Mouse (Mus musculus) brain, embryonic 18.5 days (tissue): ENCODE results near the gene Agr2.
A peak's percentile ranks its signal among the peaks of the same experiment; 100 is the strongest.

ENCODE experiments used
- DNase-seq: peaks from one replicate; pipeline ENCODE4 v3.0.0-alpha.2; 2012; ENCODE audit warnings: low read depth, low spot score

Gene Agr2

DNA sequence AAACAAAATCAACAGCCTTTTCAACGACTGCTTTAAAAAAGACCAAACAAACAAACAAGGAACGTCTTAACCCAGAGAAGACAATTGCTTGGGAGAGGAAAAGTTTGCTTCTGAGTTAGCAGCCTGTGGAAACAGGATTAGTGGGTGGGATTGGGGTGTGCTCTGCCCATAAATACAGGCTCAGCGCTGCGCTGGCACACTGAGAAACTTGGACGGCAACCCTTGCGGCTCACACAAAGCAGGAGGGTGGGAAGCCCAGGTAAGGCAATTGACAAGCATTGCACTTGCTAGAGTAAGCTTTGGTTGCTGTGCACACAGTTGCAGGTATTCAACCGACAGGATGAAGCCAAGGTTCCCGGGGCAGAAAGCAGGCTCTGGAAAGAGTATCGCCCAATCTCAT, at the start of gene Agr2:
Gene Agr2, plus strand, starts transcription at position 197 of the 400 bp plus-strand sequence.
- no peak for DNase-seq

DNA sequence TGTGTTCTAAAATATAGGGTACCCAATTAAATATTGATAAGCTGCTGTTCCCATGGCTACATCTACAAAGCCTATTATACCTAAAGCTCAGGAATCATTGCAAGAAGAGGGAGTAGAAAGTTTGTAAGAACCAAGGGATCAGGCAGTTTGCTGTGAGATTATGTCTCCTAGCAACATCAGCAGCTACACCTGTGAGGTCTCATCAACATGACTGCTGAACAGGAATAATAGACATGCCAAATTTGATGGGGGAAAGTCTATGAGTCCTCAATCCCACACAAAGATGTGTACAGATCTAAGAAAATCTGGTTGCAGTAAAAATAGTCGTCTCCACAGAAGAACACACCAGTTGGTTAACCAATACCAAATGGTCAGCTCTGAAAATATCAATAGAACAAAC, 41.0 kb upstream of the Agr2 start:
- no peak for DNase-seq

DNA sequence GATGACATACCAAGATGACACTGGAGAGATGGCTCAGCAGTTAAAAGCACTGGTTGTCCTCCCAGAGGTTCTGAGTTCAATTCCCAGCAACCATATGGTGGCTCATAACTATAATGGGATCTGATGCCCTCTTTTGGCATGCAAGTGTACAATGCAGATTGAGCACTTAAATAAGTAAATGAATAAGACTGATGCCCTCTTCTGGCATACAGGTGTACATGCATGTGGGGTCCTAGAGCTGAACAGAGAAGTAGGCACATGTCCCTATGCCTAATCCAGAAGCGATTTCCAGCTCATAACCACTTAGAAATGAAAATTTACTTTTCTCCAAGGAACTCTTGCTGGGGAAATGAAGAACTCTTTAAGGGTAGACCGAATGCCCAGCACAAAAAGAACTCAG, 35.5 kb upstream of the Agr2 start:
- no peak for DNase-seq

DNA sequence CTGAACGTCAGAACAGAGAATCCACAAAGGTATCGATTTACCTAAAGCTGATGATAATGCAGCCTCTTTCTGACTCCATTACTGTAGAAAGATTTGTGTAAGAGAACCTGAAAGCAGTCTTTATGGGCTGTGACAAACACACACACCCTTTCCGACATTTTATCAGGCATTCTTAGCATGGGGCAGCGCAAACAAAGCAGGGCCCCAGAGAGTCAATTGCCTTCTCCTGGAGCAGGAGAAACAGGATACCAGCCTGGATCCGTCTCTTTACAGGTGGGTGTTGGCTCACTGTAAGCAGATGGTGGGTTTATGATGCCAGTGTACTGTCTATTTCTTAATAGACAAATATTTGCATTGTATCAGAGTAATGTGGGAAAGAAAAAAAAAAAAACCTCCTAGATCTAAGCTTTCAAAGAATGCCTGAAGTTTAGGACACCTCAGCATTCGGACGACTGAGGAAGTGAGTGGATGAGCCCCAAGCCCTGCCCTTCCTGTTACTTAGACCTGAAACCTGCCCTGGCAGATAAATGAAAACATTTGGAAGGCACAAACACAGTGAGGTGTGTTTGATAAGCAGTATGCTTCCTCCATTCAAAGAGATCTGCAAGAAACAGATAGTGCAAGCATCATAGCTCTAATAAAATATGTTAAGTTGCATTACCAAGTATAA, 26.5 kb upstream of the Agr2 start:
- no peak for DNase-seq

DNA sequence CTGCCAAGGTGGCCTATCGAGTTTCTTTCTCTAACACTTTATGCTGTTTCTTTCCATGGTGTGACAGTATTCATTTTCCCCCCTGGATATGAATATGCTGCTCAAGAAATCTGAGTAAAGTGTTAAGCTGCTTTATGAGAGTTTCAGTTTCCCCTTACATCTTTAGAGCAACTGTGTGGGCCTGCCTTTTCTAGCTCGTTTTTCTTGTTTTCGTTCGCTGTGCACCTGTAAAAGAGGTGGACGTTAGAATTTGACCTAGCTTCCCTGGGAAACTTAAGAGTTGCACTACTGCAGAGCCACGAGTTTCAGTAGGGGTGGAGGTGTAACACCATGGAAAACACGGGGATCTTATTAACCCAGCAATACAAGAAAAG, 26.0 kb upstream of the Agr2 start:
- DNase-seq: no peak

DNA sequence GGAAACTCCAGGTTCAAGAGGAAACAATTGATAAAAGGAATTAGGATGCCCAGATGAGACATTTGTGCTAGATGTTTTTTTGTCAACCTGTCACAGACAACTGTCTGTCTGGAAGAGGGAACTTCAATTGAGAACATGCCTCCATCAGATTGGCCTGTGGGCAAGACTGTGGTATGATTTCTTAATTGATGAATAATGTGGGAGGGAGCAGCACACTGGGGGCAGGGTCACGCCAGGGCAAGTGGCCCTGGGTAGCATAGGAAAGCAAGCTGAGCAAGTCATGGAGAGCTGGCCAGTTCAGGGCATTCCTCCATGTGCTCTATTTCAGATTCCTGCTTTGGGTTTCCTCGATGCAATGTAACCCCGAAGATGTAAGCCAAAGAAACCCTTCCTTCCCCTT, 16.8 kb upstream of the Agr2 start:
- DNase-seq: no peak

DNA sequence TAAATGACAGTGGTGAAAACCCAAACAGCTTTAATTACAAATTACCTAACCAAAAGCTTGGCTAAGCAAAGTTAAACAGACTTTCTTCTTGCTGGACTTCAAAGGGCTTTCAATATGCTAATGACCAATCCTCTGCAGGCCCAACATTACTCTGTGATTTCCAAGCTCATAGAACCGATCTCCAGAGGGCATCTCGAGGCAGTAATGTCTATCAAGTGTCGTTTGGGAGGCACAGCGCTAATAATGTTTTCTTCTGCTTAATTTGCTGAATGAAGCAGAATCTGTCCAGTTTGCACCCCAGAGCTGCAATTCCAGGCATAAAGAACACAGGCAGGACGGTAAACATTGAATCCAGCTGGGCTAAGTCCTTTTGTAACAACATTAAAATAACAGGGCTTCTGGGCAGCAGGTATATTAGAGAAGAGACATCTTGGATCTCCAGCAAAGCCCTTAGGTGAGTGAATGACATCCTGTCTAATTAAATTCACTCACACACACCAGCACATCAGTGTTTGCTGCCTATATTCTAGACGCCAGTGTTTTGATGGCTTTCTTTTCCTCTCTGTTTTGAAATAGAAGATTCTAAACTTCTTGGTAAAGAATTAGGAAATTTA, 15.0 kb upstream of the Agr2 start:
- no peak for DNase-seq

DNA sequence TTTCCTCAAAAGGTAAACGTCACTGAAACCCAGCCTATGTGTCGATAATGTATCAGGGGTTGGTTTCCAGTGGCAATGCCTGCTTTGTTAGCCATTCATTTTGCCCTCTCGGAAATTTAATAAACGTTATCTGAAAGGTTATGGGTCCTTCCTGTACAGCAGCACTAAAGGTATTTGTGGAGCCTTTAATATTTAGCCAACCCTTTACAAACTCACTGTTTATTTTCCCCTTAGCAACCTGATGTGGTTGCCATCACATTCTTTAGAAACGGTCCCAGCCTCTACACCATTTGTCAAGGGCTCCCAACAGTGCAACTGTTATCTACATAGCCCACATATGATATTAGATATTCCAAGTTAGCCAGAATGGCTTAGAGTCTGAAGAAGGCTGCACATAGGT, 13.1 kb upstream of the Agr2 start:
- no peak for DNase-seq

DNA sequence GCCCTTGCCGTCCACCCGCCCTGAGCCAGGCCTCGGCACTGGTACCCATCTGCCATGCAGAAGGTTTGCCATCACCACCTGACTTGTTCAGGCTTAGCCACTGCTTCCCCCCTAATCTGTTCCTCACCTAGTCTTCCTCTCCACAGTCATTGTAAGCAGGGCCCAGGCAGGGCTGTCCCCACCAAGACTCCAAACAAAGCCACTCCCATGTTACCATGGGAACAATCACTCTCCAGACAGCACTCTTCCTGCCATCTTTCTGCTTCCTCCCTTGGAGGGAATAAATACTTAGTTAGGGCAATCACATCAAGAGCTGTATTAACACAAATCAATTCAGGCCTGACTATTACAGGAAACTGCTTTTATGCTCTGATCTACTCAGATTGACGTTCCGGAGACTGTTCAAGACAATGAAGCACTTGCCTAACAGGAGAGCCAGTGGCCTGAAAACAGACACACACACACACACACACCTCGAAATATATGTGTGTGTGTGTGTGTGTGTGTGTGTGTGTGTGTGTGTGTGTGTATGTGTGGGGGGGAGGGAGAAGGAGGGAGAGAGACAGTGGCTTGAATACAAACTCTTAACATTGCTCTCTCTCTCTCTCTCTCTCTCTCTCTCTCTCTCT, 10.9 kb upstream of the Agr2 start:
- DNase-seq: peak; percentile 22

DNA sequence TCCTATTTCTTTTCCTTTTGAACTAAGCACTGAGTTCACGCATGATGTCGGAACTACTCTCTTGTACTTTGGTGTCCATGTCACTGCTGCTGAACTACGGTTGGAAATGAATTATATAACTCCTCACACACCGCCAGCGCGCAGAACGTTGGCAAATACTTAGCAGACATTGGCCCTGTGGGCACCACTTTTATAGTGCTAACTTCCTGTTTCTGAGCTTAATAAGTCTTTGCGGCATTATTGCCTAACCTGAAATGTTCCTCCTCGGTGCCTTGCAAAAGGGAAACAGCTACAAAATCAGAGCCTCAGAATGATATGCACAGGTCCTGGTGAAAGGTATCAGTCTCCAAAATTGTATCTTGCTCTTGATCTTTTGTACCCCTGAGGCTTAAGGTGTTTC, 9.2 kb upstream of the Agr2 start:
- DNase-seq: no peak

DNA sequence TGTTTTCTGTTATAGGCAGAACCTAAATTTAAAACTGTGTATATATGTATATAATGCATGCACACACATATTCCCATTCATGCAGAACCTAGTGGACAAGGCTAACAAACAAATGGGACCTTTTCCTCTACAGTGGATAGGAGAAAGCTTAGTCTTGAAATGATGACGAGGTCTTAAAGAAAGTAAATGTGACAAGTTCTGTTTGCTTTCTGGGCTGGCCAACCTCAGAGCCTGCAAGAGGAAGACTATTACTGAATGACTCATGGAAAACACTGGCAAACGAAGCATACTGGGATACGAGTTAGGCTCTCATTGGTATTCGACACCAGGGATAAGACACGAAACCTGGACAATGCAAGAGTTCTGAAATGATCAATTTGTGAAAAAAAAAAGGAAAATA, 8.0 kb upstream of the Agr2 start:
- no peak for DNase-seq

DNA sequence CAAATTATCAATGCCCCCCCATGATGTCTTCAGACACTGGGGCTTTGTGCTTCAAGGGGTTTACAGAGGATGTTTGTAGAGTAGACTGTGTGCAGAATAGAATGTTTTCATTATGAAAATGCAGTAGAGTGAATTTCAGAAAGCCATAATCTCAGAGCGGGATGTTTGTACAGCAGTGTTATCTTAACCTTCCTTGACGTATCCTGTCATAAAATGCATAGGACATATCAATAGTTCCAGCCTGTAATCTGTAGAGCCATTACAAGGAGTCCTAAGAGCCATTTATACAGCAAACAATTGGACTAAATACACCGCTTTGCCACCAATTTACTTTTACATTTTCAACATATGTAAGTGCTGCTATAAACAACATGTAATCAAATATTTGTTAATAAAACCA, 876 bp downstream of the Agr2 start:
- no peak for DNase-seq

DNA sequence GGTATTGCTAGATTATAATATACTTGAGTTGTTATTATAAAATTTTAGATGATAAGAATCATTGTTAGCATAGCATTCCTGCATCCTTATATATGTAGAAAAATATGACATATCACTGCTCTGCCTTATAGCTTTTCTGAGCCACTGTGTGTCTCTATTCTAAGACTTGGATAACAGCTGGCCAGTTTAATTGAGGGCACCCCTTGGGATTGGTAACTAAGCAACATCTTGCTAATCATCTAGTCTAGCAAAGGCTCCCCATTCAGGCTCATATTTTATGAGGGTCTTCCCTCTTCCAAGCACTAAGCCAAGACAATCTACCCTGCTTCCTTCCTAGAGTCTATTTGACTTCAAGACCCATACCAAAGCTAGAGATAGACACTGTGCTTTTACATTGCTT, 1.4 kb downstream of the Agr2 start:
- DNase-seq: no peak

DNA sequence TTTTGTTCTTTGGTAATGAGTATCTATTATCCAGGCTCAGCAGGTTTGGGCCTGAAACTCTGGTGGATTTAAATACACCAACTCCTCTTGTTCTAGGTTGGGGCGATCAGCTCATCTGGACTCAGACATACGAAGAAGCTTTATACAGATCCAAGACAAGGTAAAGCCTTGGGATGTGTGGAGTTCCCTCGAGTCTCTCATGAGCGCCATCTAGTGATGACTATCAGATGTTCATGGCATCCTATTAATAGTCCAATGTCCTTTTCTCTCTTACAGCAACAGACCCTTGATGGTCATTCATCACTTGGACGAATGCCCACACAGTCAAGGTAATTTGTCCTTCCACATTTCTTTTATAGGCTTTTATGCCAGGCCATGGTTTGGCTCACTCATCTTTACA, 3.1 kb downstream of the Agr2 start:
- DNase-seq: no peak

DNA sequence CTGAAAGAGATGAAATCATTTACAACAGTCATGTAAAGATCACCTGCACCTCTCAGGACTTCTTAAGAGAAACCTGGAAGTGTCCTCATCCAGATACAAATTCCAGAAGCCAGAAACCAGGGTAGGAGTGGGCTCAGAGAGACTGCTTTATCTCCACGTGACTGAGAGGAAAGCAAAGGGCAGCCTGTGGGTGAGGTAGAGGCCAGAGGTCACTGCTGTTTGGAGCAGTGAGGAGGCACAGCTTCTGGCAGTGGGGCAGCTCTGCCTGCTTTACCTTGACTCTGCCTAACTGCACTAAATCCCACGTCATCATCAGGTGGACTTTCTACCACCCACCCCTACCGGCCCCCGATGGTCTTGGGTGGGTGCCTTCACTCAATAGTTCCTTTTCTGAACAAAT, 12.0 kb downstream of the Agr2 start:
- DNase-seq: no peak

DNA sequence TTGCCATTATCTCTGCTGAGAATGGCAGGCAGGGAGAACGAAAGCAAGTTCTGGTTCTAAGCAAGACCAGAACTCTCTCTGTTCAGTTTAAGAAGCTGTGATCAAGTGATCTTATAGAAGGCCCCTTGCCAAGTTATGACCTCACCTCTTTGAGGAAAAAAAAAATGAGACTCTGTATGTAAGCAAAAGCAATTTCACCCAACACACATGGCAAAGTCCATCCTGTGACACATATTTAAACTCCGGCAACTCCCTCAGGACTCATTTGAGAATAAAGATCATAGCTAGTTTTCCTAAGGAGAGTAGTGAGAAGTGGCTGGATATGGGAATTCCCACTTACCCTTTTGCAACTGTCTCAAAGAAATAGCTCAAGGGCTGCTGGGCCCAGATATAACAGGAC, 14.9 kb downstream of the Agr2 start:
- no peak for DNase-seq

DNA sequence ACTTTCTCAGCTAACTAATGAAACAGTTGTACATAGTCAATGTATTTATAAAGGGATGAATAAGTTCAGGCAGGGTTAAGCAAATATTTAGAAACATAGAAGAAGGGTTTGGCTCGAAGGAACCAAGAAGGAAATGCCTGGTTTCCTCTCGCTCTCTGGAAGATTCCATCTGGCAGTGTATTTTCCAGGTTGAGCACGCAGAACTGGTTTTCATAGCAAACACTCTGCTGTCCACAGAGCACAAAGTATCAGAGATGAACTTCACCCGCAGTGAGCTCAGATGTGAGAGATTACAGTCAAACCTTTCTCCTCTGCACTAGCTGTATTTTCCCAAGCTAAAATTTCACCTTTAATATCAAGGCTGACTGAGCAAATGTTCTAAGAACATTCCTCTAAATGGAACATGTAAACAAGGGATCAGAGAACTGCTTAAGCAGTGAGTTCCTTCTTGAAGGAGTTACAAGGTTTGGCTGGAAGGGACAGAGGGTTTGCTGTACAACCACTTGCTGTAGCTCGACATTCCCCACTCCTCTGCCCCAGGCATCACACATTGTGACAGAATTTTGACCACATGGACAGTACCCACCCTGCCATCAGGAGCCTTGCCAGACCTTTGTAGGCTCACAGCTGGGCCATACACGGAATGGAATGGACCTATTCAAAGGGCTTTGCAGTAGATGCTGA, 15.8 kb downstream of the Agr2 start:
- no peak for DNase-seq

DNA sequence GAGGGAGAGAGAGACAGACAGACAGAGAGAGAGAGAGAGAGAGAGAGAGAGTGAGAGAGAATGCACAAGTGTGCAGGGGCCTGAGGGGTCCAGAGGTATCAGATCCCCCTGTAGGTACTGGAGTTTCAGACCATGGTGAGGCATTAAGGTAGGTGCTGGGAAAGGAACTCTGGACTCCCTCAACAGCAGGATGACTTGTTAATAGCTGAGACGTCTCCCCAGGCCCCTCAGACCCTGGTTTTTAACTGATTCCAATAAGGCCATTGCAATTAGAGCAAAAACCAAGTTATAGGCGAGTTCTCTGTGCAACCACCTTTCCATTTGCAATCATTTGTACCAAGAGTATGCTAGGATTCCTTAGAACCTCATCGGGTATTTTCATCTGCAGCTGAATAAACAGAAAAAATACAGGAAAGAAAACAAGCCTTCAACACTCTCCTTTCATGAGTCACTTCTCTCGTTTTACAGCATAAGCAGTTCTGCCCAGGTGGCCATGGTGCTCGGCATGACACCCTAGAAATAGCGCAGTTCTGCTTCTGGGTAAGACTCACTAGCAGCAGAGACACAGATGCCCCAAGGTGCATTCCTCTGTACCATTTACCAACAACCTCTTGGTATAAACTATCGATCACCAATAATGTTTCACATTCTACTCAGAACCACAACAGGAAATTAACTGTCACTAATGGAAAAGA, 20.7 kb downstream of the Agr2 start:
- DNase-seq: no peak

DNA sequence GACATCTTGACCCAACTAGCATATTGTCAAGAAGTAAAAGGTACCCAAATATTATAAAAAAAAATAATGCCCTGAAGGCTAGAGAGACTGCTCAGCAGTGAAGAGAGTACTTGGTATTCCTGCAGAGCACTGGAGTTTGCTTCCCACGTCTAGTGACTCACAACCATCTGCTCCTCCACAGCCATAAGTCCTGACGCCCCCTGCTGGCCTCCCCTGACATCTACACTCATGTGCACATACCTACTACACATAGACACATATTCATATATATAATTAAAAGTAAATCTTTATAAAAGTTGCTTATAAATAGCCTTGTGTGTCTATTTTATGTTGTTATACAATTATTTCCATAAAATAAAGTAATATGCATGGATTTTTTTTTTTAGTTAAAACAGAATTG, 25.1 kb downstream of the Agr2 start:
- DNase-seq: no peak

DNA sequence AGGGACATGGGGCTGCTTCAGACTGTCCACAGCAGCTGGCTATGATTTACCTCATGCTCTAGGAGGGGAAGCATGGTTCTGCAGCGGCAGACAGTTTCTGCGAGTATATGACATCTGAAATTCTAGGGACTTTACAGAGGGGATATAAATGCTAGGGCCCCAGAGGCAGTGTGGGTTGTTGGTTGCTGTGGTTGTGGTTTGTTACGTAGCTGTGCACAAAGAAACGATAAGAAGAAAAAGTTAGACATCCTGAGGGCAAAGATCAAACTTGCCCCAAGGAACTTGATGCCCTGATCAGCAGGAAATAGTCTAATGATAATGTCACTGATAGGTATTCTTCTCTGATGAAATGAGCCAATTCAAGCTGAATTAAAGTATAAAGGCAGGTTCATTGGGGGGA, 26.9 kb downstream of the Agr2 start:
- no peak for DNase-seq

DNA sequence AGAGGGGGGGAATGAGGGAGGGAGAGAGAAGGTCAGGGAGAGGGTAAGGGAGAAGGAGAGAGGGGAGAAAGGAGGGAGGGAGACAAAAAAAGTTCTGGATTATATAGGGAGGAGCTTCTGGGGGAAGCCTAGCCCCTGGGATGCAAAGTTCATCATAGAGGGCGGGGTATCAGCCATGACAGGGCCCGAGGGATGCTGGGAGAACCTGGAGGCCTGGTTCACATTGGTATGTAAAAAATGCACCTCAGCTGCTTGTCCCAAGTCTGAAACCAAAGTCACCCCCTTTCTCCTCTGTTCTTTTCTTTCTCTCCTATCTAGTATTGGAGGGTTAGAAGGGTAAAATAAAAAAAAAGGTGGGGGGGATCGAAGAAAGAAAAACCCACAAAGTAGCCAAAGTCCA, 27.4 kb downstream of the Agr2 start:
- no peak for DNase-seq

DNA sequence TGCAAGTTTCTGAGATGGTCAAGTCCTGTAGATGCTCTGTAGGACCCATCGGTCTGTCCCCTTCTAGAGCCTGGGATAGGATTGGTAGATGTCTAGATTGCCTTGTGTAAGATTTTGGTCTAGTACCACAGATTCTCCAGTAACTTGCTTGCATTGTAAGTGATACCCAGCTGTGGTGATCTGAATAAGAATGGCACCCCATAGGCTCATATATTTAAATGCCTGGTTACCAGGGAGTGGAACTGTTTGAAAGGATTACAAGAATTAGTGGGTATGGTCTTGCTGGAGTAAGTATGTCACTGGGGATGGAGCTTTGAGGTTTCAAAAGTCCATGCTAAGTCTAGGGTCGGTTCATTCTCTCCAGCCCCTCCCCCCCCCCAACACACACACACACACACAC, 28.0 kb downstream of the Agr2 start:
- DNase-seq: no peak
